Mouse (Mus musculus) heart, adult 2 months (tissue): ENCODE data around the gene Stpg1.

Experiments
- CTCF ChIP-seq: fragments of 200-600 bp; IDR thresholded peaks from 2 replicates; pipeline ENCODE4 v1.8.1; 2022; ENCODE audit warnings: antibody characterized with exemption, mild to moderate bottlenecking, moderate library complexity
- EP300 ChIP-seq: fragments of 200-500 bp; IDR thresholded peaks from 2 replicates; pipeline ENCODE4 v1.6.1; 2011; ENCODE audit warnings: low read depth, low read length, control low read depth; ENCODE audit not compliant: insufficient read depth
- POLR2A ChIP-seq: fragments of 200-500 bp; IDR thresholded peaks from 2 replicates; pipeline ENCODE4 v1.6.1; 2011; ENCODE audit warnings: mild to moderate bottlenecking, low read depth, low read length, control low read depth; ENCODE audit not compliant: insufficient read depth

DNA sequence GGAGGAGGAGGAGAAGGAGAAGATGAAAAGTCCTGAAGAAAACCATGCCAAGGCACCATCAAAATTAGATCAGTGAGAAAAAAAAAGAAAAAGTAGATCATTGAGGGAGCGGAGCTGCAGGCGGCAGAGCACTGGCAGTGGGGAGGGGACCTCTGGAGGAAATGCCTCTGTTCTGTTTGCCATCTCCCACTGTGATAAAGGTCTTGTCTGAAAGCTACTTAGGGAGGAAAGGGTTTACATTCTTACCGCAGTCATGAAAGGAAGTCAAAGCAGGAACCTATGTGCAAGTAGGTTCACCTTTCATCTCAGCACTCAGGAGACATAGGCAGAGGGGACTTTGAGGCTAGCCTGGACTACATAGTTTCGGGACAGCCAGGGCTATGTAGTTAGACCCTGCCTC is 7.0 kb downstream of the Stpg1 start:
- TF ChIP-seq CTCF = no peak
- no peak for TF ChIP-seq POLR2A
- TF ChIP-seq EP300 = no peak
